Mouse (Mus musculus) mouse trophoblast stem cell (cell line): ENCODE results near the gene Mrpl20.

ENCODE experiments used
- in situ Hi-C, 2 experiments: fragments of 300-500 bp; cut with MseI, MboI; formaldehyde crosslinking; loops; 2 replicates in 1 of 2; 3 replicates in 1 of 2; pipeline ENCODE4 v1.15.1; 2025

Gene Mrpl20

GRCm38 (mm10) chr4:155853421-155853820 is 50.7 kb downstream of the Mrpl20 start:
- in situ Hi-C loops, result no loop called here

GRCm38 (mm10) chr4:155854991-155855390 is 52.3 kb downstream of the Mrpl20 start:
- in situ Hi-C loops, result no loop called here

- in situ Hi-C loops, result no loop called here
Measured at GRCm38 (mm10) chr4:155856071-155856470, 53.4 kb downstream of the Mrpl20 start.

GRCm38 (mm10) chr4:155856881-155857280 is 54.2 kb downstream of the Mrpl20 start:
- in situ Hi-C loops, result no loop called here

- in situ Hi-C loops, result no loop called here
Measured at GRCm38 (mm10) chr4:155859318-155859717, 56.6 kb downstream of the Mrpl20 start.
